Mouse (Mus musculus) stomach, postnatal 0 days (tissue): ENCODE data around the gene Clic1. TPM values are rescaled to one million over a fixed set of nuclear protein-coding genes. Genes with fewer than 3 reads are reported as not detected.

Experiments
- ATAC-seq: fragments of 200-750 bp; cut with Nextera tagmentation; 2 replicates; pipeline ENCODE4 v1.8.0; 2017; ENCODE audit not compliant: low FRiP score, low TSS enrichment
- DNase-seq: peaks from one replicate; pipeline ENCODE4 v3.0.0-alpha.2; 2016; ENCODE audit warnings: low spot score
- H3K27ac ChIP-seq: fragments of 300-500 bp; sonication (generic); replicated peaks from 2 replicates; pipeline ENCODE4 v1.5.1; 2014; ENCODE audit warnings: mild to moderate bottlenecking, control low read depth
- H3K27me3 ChIP-seq: fragments of 300-500 bp; sonication (generic); 2 replicates; pipeline ENCODE4 v1.6.1; 2014; ENCODE audit warnings: low read length; ENCODE audit not compliant: control insufficient read depth, insufficient read depth
- H3K36me3 ChIP-seq: fragments of 300-500 bp; sonication (generic); 2 replicates; pipeline ENCODE4 v1.6.1; 2014; ENCODE audit warnings: low read length, mixed read lengths; ENCODE audit not compliant: control insufficient read depth, insufficient read depth
- H3K4me1 ChIP-seq: fragments of 300-500 bp; sonication (generic); replicated peaks from 2 replicates; pipeline ENCODE4 v1.6.1; 2014; ENCODE audit warnings: antibody characterized with exemption; ENCODE audit not compliant: control insufficient read depth, insufficient read depth
- H3K4me2 ChIP-seq: fragments of 300-500 bp; sonication (generic); replicated peaks from 2 replicates; pipeline ENCODE4 v1.6.1; 2014; ENCODE audit warnings: low read depth, mild to moderate bottlenecking, control low read depth, moderate library complexity
- H3K4me3 ChIP-seq: fragments of 300-500 bp; sonication (generic); 2 replicates; pipeline ENCODE4 v1.5.1; 2014; ENCODE audit warnings: low read depth, low read length, control low read depth
- H3K9ac ChIP-seq: fragments of 300-500 bp; sonication (generic); 2 replicates; pipeline ENCODE4 v1.6.1; 2014; ENCODE audit warnings: mild to moderate bottlenecking, low read length, control low read depth, mixed read lengths
- H3K9me3 ChIP-seq: fragments of 300-500 bp; sonication (generic); 2 replicates; pipeline ENCODE4 v1.6.1; 2016; ENCODE audit warnings: low read length; ENCODE audit not compliant: control insufficient read depth
- CTCF ChIP-seq: IDR thresholded peaks from 2 replicates; pipeline ENCODE4 v1.5.1; 2016; ENCODE audit warnings: antibody characterized with exemption, low read depth, mild to moderate bottlenecking, moderate library complexity
- EP300 ChIP-seq: optimal IDR thresholded peaks from 2 replicates; pipeline ENCODE3; 2016; ENCODE audit warnings: antibody characterized with exemption
- WGBS: fragments of 180-500 bp; shearing (Covaris S2); extraction: QIAGEN DNeasy Blood & Tissue Kit; methylation state at CpG from one replicate; pipeline ENCODE4 v1.1.7; 2014; 5-methylcytosine and 5-hydroxymethylcytosine counted together
- polyA plus RNA-seq: library from polyadenylated mRNA; unstranded; fragments of >200 nt; fragmentation: Nextera tagmentation; extraction: Ambion mirVana; gene quantifications from 2 replicates; pipeline ENCODE4 v1.2.1, GENCODE M21; 2015

Gene Clic1
- polyA plus RNA-seq, 1 experiment from 2014 or later = 344 TPM

DNA sequence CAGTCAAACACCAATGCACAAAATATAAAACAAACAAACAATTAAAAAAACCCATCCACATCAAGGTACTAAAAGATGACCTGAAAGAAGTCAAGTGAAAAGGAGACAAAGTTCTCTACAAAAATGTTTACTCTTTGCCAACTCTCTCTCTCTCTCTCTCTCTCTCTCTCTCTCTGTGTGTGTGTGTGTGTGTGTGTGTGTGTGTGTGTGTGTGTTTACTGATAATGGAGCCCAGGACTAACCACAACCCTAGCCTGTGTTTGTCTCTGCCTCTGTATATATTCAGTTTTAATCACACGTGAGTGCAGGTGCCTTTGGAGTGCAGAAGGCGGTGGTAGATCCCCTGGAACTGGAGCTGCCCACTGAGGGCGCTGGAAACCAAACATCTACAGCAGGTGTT is 7.3 kb downstream of the Clic1 start:
- 60% methylated on average over 3 of the region's 3 CpGs for WGBS
- Histone ChIP-seq H3K4me2 (no peak overlapping the region), H3K9ac (no peak overlapping the region), H3K9me3 (no peaks in the 10 kb centered on the region), H3K27me3 (no peaks in the 10 kb centered on the region), H3K4me1 (0 out of 2 replicates have a peak, but pooled peaks cover 2% of the 10 kb centered on the region), H3K27ac (no peak overlapping the region), H3K4me3 (no peak overlapping the region), H3K36me3 (peaks cover 40% of the 10 kb centered on the region)
- DNase-seq (no peak), ATAC-seq (no peak)
- TF ChIP-seq CTCF = no peak
- TF ChIP-seq EP300 = no peak

DNA sequence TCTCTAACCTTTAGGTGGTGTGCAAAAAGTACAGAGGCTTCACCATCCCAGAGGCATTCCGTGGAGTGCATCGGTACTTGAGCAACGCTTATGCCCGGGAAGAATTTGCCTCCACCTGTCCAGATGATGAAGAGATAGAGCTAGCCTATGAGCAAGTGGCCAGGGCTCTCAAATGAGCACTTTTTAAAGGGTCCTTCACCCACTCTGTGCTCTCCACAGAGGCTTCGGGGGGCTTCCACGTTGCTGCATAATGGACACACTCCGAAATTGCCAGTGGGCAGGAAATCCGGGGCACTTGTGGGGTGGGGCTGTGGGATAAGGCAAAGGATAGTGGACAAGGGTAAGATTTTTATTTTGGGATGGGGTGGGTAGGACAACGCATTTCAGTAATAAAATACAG is 8.6 kb downstream of the Clic1 start:
- WGBS = 44% methylated on average over 9 of the region's 9 CpGs
- DNase-seq = no peak
- H3K36me3 ChIP-seq = peaks cover 34% of the 10 kb centered on the region
- no peak for ATAC-seq
- no peaks in the 10 kb centered on the region for H3K9me3 ChIP-seq
- no peaks in the 10 kb centered on the region for H3K27me3 ChIP-seq
- H3K4me3 ChIP-seq = 0 out of 2 replicates have a peak overlapping the region, but pooled peaks have one; percentile 65
- peak overlapping the region; percentile 63 for H3K27ac ChIP-seq
- peak overlapping the region; percentile 38; the same call in 1 of the 2 replicates for H3K9ac ChIP-seq
- H3K4me1 ChIP-seq = no peaks in the 10 kb centered on the region
- peak overlapping the region; percentile 63; the same call in 1 of the 2 replicates for H3K4me2 ChIP-seq
- no peak for TF ChIP-seq EP300
- no peak for TF ChIP-seq CTCF

DNA sequence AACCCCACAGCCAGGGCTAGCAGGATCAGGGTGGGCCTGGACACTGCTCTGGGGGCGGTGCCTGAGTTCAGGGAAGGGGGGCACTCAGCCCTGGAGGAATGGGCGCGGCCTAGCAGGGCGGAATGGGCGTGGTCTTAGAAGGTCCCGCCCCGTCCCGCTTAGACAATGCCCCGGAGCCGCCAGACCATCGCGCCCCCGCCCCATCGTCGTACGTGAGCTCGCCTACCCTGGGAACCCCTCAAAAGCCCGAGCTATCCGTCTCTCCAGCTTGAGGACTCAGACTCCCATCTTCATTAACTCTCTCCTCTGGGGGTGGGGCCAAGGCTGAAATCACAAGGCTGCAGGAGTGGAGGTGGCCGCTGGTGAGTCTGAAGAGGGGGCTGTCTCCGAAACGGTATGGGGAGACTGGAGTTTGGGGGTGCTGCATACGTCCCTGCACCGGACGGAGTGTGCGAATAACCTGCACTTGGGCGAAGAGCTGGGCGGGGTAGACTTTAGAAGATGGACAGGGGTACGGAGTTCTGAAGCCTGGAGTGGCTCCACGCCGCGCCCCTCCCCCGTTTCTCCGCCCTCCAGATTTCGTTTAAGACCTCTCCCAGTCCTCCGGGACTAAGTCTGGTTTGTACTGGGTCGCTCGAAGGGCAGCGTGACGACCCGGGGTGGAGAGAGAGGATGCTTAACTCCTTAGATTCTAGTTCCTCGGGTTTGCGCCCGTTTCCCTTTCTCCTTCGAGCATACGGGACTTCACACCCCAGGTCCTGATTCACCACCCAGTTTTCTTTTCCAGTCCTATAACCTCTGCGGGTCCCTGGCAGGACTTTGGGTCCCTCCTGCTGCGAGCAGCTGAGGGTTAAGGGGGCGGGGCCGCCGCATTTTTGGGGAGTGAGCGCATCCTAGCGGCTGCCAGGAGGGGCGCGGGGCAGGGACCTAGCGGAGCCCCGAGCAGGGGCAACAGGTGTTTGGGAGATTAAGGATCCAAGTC is 9.4 kb downstream of the Clic1 start, which contains the start of gene Ddah2:
Gene Ddah2, plus strand, starts transcription at position 125 of the 982 bp plus-strand sequence.
- peak; percentile 88 for ATAC-seq
- Histone ChIP-seq H3K9me3 (no peaks in the 10 kb centered on the region), H3K9ac (peak within 1 kb of the TSS; percentile 79), H3K36me3 (peaks cover 28% of the 10 kb centered on the region), H3K4me1 (no peaks in the 10 kb centered on the region), H3K4me3 (peak within 1 kb of the TSS; percentile 65), H3K27me3 (no peaks in the 10 kb centered on the region), H3K4me2 (peak within 1 kb of the TSS; percentile 63), H3K27ac (peak within 1 kb of the TSS; percentile 89)
- peak; percentile 85 for DNase-seq
- WGBS = under 1% methylated on average over 57 of the region's 57 CpGs
- TF ChIP-seq EP300 = no peak
- TF ChIP-seq CTCF = peak; percentile 79

GRCm38 (mm10) chr17:35060071-35060470 is 10.3 kb downstream of the Clic1 start:
- H3K36me3 ChIP-seq = peaks cover 24% of the 10 kb centered on the region
- H3K4me1 ChIP-seq = 0 out of 2 replicates have a peak, but pooled peaks cover 2% of the 10 kb centered on the region
- no peaks in the 10 kb centered on the region for H3K27me3 ChIP-seq
- peak overlapping the region; percentile 79 for H3K9ac ChIP-seq
- H3K4me3 ChIP-seq = peak overlapping the region; percentile 65
- H3K27ac ChIP-seq = peak overlapping the region; percentile 40; the same call in 1 of the 2 replicates
- ATAC-seq = no peak
- H3K9me3 ChIP-seq = no peaks in the 10 kb centered on the region
- peak overlapping the region; percentile 63 for H3K4me2 ChIP-seq
- TF ChIP-seq EP300 (no peak), CTCF (no peak)
- WGBS = 18% methylated on average over 14 of the region's 14 CpGs
- no peak for DNase-seq

- no peak overlapping the region for H3K27ac ChIP-seq
- H3K4me2 ChIP-seq = peak overlapping the region; percentile 63; the same call in 1 of the 2 replicates
- WGBS = 56% methylated on average over 22 of the region's 22 CpGs
- H3K9ac ChIP-seq = no peak overlapping the region
- ATAC-seq (no peak), DNase-seq (peak; percentile 55)
- peak overlapping the region; percentile 65; the same call in 1 of the 2 replicates for H3K4me3 ChIP-seq
- no peaks in the 10 kb centered on the region for H3K9me3 ChIP-seq
- TF ChIP-seq EP300 = no peak
- no peaks in the 10 kb centered on the region for H3K27me3 ChIP-seq
- H3K36me3 ChIP-seq = peaks cover 18% of the 10 kb centered on the region
- H3K4me1 ChIP-seq = 0 out of 2 replicates have a peak, but pooled peaks cover 2% of the 10 kb centered on the region
Measured at GRCm38 (mm10) chr17:35060737-35061297, 11.1 kb downstream of the Clic1 start.
